Mouse (Mus musculus): ENCODE results near the gene Lmo3. TPM values are rescaled to one million over a fixed set of nuclear protein-coding genes. Genes with fewer than 3 reads are reported as not detected.
A peak's percentile ranks its signal among the peaks of the same experiment; 100 is the strongest.

The Lmo3 gene
- polyA plus RNA-seq, 1 experiment from 2014 or later = 1.3 TPM

DNA sequence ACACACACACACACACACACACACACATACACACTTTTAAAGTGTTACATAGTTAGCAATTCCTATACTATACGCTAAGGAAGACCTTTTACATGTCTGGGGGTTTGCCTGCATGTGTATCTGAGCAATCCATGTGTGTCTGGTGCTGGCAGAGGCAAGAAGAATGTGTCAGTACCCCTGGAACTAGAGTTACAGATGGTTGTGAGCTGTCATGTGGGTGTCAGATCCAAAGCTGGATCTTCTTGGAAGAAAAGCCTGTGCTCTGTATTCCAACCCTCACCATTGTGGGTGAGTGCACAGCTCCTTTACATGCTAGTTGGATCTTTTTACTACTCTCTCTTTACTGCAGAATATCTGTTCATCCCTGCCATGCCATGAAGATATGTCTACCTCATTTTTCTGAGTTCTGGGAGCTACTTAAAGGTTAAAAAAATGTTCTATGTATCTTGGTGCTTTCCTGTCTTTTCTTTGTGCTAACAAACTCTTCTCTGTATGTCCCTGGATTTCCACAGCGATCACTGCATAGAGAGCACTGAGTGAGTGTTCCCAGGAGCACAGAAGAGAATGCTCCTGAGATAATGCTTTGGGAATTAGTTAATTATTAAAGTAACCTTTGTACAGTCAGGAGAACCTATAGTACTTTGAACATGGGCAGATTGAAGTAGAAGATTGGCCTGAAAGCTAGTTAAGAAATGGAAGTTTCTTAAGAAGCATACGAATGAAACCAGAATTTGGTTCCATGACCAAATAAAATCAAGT is 231.0 kb downstream of the Lmo3 start:
- WGBS = 70% methylated on average over 3 of the region's 3 CpGs
- TF ChIP-seq EP300 (optimal IDR thresholded peaks at IDR 0.05) (no peak), CTCF (IDR thresholded peaks at IDR 0.05; ENCODE audit: low read depth) (no peak)
- ATAC-seq (ENCODE audit: low FRiP score, low TSS enrichment) = peak; percentile 83
- Histone ChIP-seq H3K9ac (ENCODE audit: low read length) (no peak overlapping the region), H3K27me3 (ENCODE audit: control insufficient read depth, insufficient read depth, low read length) (no peaks in the 10 kb centered on the region), H3K4me2 (replicated peaks; ENCODE audit: low read depth) (no peak overlapping the region), H3K4me1 (replicated peaks; ENCODE audit: control insufficient read depth, insufficient read depth) (no peaks in the 10 kb centered on the region), H3K27ac (replicated peaks) (no peak overlapping the region), H3K9me3 (ENCODE audit: control insufficient read depth, low read length) (no peaks in the 10 kb centered on the region), H3K4me3 (ENCODE audit: low read depth, low read length) (no peak overlapping the region), H3K36me3 (ENCODE audit: control insufficient read depth, insufficient read depth, low read length) (no peaks in the 10 kb centered on the region)
- DNase-seq (ENCODE audit: low spot score) = no peak

- no peak overlapping the region for H3K4me2 ChIP-seq (replicated peaks; ENCODE audit: low read depth)
- WGBS = 51% methylated on average over 4 of the region's 4 CpGs
- no peaks in the 10 kb centered on the region for H3K36me3 ChIP-seq (ENCODE audit: control insufficient read depth, insufficient read depth, low read length)
- H3K9ac ChIP-seq (ENCODE audit: low read length) = no peak overlapping the region
- DNase-seq (ENCODE audit: low spot score) (no peak), ATAC-seq (ENCODE audit: low FRiP score, low TSS enrichment) (peak; percentile 79)
- TF ChIP-seq EP300 (optimal IDR thresholded peaks at IDR 0.05) (no peak), CTCF (IDR thresholded peaks at IDR 0.05; ENCODE audit: low read depth) (no peak)
- H3K27me3 ChIP-seq (ENCODE audit: control insufficient read depth, insufficient read depth, low read length) = no peaks in the 10 kb centered on the region
- no peak overlapping the region for H3K4me3 ChIP-seq (ENCODE audit: low read depth, low read length)
- no peaks in the 10 kb centered on the region for H3K9me3 ChIP-seq (ENCODE audit: control insufficient read depth, low read length)
- H3K27ac ChIP-seq (replicated peaks) = no peak overlapping the region
- H3K4me1 ChIP-seq (replicated peaks; ENCODE audit: control insufficient read depth, insufficient read depth) = no peaks in the 10 kb centered on the region
Measured at GRCm38 (mm10) chr6:138346558-138346957, 235.2 kb downstream of the Lmo3 start.

DNA sequence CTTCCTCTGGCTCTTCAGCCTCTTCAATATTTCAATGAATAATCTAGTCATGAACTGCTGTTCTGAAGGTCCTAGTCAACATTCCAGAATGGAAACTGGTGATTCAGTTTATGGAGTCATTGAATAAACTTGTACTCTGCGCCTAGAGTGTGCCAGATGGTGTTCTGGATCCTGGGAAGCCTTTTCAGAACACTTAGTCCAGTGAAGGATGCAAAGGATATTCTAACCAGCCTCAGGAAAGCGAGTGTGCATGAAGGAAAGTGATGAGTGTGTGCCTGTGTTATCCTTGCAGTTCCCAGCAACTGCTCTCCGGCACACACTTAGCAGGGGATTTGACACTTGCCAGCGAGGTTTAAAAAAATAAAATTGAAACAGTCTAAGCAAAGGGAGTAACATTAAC is 245.9 kb downstream of the Lmo3 start:
- no peak for ATAC-seq (ENCODE audit: low FRiP score, low TSS enrichment)
- 84% methylated on average over 4 of the region's 4 CpGs for WGBS
- H3K9me3 ChIP-seq (ENCODE audit: control insufficient read depth, low read length) = no peaks in the 10 kb centered on the region

GRCm38 (mm10) chr6:138333991-138334390 is 247.8 kb downstream of the Lmo3 start:
- peak; percentile 21 for DNase-seq (ENCODE audit: low spot score)
- no peak overlapping the region for H3K4me3 ChIP-seq (ENCODE audit: low read depth, low read length)
- H3K27ac ChIP-seq (replicated peaks) = no peak overlapping the region
- H3K36me3 ChIP-seq (ENCODE audit: control insufficient read depth, insufficient read depth, low read length) = no peaks in the 10 kb centered on the region
- no peak overlapping the region for H3K4me2 ChIP-seq (replicated peaks; ENCODE audit: low read depth)
- no peak for ATAC-seq (ENCODE audit: low FRiP score, low TSS enrichment)
- H3K9ac ChIP-seq (ENCODE audit: low read length) = no peak overlapping the region
- TF ChIP-seq EP300 (optimal IDR thresholded peaks at IDR 0.05) (no peak), CTCF (IDR thresholded peaks at IDR 0.05; ENCODE audit: low read depth) (no peak)
- H3K9me3 ChIP-seq (ENCODE audit: control insufficient read depth, low read length) = no peaks in the 10 kb centered on the region
- no peaks in the 10 kb centered on the region for H3K4me1 ChIP-seq (replicated peaks; ENCODE audit: control insufficient read depth, insufficient read depth)
- no peaks in the 10 kb centered on the region for H3K27me3 ChIP-seq (ENCODE audit: control insufficient read depth, insufficient read depth, low read length)
- WGBS = 67% methylated on average over 7 of the region's 7 CpGs

More for the DNA sequence above, 245.9 kb downstream of the Lmo3 start:
- Histone ChIP-seq H3K27ac (replicated peaks) (no peak overlapping the region), H3K4me1 (replicated peaks; ENCODE audit: control insufficient read depth, insufficient read depth) (no peaks in the 10 kb centered on the region), H3K9ac (ENCODE audit: low read length) (no peak overlapping the region), H3K4me2 (replicated peaks; ENCODE audit: low read depth) (no peak overlapping the region), H3K36me3 (ENCODE audit: control insufficient read depth, insufficient read depth, low read length) (no peaks in the 10 kb centered on the region), H3K27me3 (ENCODE audit: control insufficient read depth, insufficient read depth, low read length) (no peaks in the 10 kb centered on the region), H3K4me3 (ENCODE audit: low read depth, low read length) (no peak overlapping the region)
- DNase-seq (ENCODE audit: low spot score) = no peak
- TF ChIP-seq CTCF (IDR thresholded peaks at IDR 0.05; ENCODE audit: low read depth) = no peak
- TF ChIP-seq EP300 (optimal IDR thresholded peaks at IDR 0.05) = no peak

- H3K9me3 ChIP-seq (ENCODE audit: control insufficient read depth, low read length) = no peaks in the 10 kb centered on the region
- H3K4me2 ChIP-seq (replicated peaks; ENCODE audit: low read depth) = no peak overlapping the region
- H3K9ac ChIP-seq (ENCODE audit: low read length) = no peak overlapping the region
- no peak overlapping the region for H3K4me3 ChIP-seq (ENCODE audit: low read depth, low read length)
- no peaks in the 10 kb centered on the region for H3K27me3 ChIP-seq (ENCODE audit: control insufficient read depth, insufficient read depth, low read length)
- H3K36me3 ChIP-seq (ENCODE audit: control insufficient read depth, insufficient read depth, low read length) = no peaks in the 10 kb centered on the region
- no peak for TF ChIP-seq CTCF (IDR thresholded peaks at IDR 0.05; ENCODE audit: low read depth)
- no peaks in the 10 kb centered on the region for H3K4me1 ChIP-seq (replicated peaks; ENCODE audit: control insufficient read depth, insufficient read depth)
- DNase-seq (ENCODE audit: low spot score) (no peak), ATAC-seq (ENCODE audit: low FRiP score, low TSS enrichment) (no peak)
- 23% methylated on average over 3 of the region's 3 CpGs for WGBS
- H3K27ac ChIP-seq (replicated peaks) = no peak overlapping the region
Measured at GRCm38 (mm10) chr6:138325744-138326400, 255.9 kb downstream of the Lmo3 start.

- H3K4me1 ChIP-seq (replicated peaks; ENCODE audit: control insufficient read depth, insufficient read depth) = no peaks in the 10 kb centered on the region
- H3K27ac ChIP-seq (replicated peaks) = no peak overlapping the region
- no peak overlapping the region for H3K4me3 ChIP-seq (ENCODE audit: low read depth, low read length)
- no peaks in the 10 kb centered on the region for H3K9me3 ChIP-seq (ENCODE audit: control insufficient read depth, low read length)
- DNase-seq (ENCODE audit: low spot score) (no peak), ATAC-seq (ENCODE audit: low FRiP score, low TSS enrichment) (no peak)
- H3K36me3 ChIP-seq (ENCODE audit: control insufficient read depth, insufficient read depth, low read length) = no peaks in the 10 kb centered on the region
- H3K9ac ChIP-seq (ENCODE audit: low read length) = no peak overlapping the region
- H3K4me2 ChIP-seq (replicated peaks; ENCODE audit: low read depth) = no peak overlapping the region
- TF ChIP-seq EP300 (optimal IDR thresholded peaks at IDR 0.05) (no peak), CTCF (IDR thresholded peaks at IDR 0.05; ENCODE audit: low read depth) (no peak)
- WGBS = 44% methylated on average over 3 of the region's 3 CpGs
- H3K27me3 ChIP-seq (ENCODE audit: control insufficient read depth, insufficient read depth, low read length) = no peaks in the 10 kb centered on the region
Measured at GRCm38 (mm10) chr6:138325145-138325544, 256.6 kb downstream of the Lmo3 start.
